Mouse (Mus musculus) thymus, postnatal 25 days (tissue): Measurements from ENCODE around the gene Lypd6b.

Experiments
- DNase-seq: peaks from one replicate; pipeline ENCODE4 v3.0.0; 2022

Lypd6b gene

GRCm38 (mm10) chr2:49771172-49771571, 16.3 kb upstream of the Lypd6b start:
- DNase-seq: peak; percentile 19

- DNase-seq: no peak
Observed at GRCm38 (mm10) chr2:49773194-49773931, 14.1 kb upstream of the Lypd6b start.

GRCm38 (mm10) chr2:49774180-49774579, 13.3 kb upstream of the Lypd6b start:
- DNase-seq: no peak

GRCm38 (mm10) chr2:49775187-49775586, 12.3 kb upstream of the Lypd6b start:
- no peak for DNase-seq

GRCm38 (mm10) chr2:49775735-49776134, 11.8 kb upstream of the Lypd6b start:
- DNase-seq: peak; percentile 20

- DNase-seq: no peak
Observed at GRCm38 (mm10) chr2:49776407-49776806, 11.1 kb upstream of the Lypd6b start.

GRCm38 (mm10) chr2:49788051-49788418, 547 bp downstream of the Lypd6b start:
- no peak for DNase-seq

- no peak for DNase-seq
Observed at GRCm38 (mm10) chr2:49788643-49789042, 1.2 kb downstream of the Lypd6b start.

- DNase-seq: no peak
Observed at GRCm38 (mm10) chr2:49789078-49789477, 1.6 kb downstream of the Lypd6b start.

- no peak for DNase-seq
Observed at GRCm38 (mm10) chr2:49789504-49789903, 2.0 kb downstream of the Lypd6b start.

- DNase-seq: no peak
Observed at GRCm38 (mm10) chr2:49797444-49798143, 10.1 kb downstream of the Lypd6b start.

- no peak for DNase-seq
Observed at GRCm38 (mm10) chr2:49804448-49804847, 17.0 kb downstream of the Lypd6b start.

GRCm38 (mm10) chr2:49805736-49806371, 18.4 kb downstream of the Lypd6b start:
- no peak for DNase-seq

GRCm38 (mm10) chr2:49809496-49809895, 22.0 kb downstream of the Lypd6b start:
- no peak for DNase-seq

GRCm38 (mm10) chr2:49811420-49811819, 23.9 kb downstream of the Lypd6b start:
- DNase-seq: no peak

GRCm38 (mm10) chr2:49811871-49812363, 24.4 kb downstream of the Lypd6b start:
- DNase-seq: no peak

GRCm38 (mm10) chr2:49813151-49813550, 25.7 kb downstream of the Lypd6b start:
- no peak for DNase-seq

- DNase-seq: no peak
Observed at GRCm38 (mm10) chr2:49814011-49814410, 26.5 kb downstream of the Lypd6b start.

- no peak for DNase-seq
Observed at GRCm38 (mm10) chr2:49815696-49816320, 28.3 kb downstream of the Lypd6b start.

- DNase-seq: no peak
Observed at GRCm38 (mm10) chr2:49816549-49816948, 29.1 kb downstream of the Lypd6b start.

- DNase-seq: peak; percentile 36
Observed at GRCm38 (mm10) chr2:49817151-49817550, 29.7 kb downstream of the Lypd6b start.

GRCm38 (mm10) chr2:49818126-49818525, 30.6 kb downstream of the Lypd6b start:
- DNase-seq: no peak

GRCm38 (mm10) chr2:49822312-49822711, 34.8 kb downstream of the Lypd6b start:
- DNase-seq: no peak
